Mouse (Mus musculus): ENCODE measurements at regions not wholly inside any gene's neighbourhood (a gene's known extent, or its start where the extent isn't known, plus 50 kb on each side); places are given as distances from the start of the nearest gene placed in this dataset.
A peak's percentile ranks its signal among the peaks of the same experiment; 100 is the strongest.
"Not testable (repeated sequence)": the region's sequence is repeated elsewhere in the genome, so short reads cannot be mapped to it uniquely, and the experiment has no call there.

GRCm38 (mm10) chr12:80055894-80056293 lies 56.9 kb downstream of the Zfp36l1 start:
- H3K4me2 ChIP-seq (ENCODE audit: low read depth, low read length); H3K36me3 ChIP-seq (replicated peaks; ENCODE audit: insufficient read depth, low read length); H3K9ac ChIP-seq (replicated peaks); H3K9me3 ChIP-seq (ENCODE audit: low read length); ATAC-seq; H3K27me3 ChIP-seq (ENCODE audit: insufficient read depth, low read length); DNase-seq; H3K27ac ChIP-seq (ENCODE audit: low read depth); H3K4me3 ChIP-seq (ENCODE audit: low read depth, low read length): not testable (repeated sequence)
- WGBS (ENCODE audit: insufficient replicate concordance): 88% methylated on average over 1 of the region's 1 CpGs
- peaks cover 29% of the 10 kb centered on the region for H3K4me1 ChIP-seq (ENCODE audit: insufficient read depth)

GRCm38 (mm10) chr12:80055394-80055793 lies 57.4 kb downstream of the Zfp36l1 start:
- WGBS (ENCODE audit: insufficient replicate concordance): 46% methylated on average over 2 of the region's 2 CpGs
- H3K27ac ChIP-seq (ENCODE audit: low read depth): no peak overlapping the region
- no peaks in the 10 kb centered on the region for H3K36me3 ChIP-seq (replicated peaks; ENCODE audit: insufficient read depth, low read length)
- DNase-seq (no peak), ATAC-seq (no peak)
- H3K4me1 ChIP-seq (ENCODE audit: insufficient read depth): peaks cover 24% of the 10 kb centered on the region
- TF ChIP-seq EP300 (IDR thresholded peaks at IDR 0.05; ENCODE audit: low read depth) (no peak), CTCF (IDR thresholded peaks at IDR 0.05; ENCODE audit: low read depth) (no peak)
- H3K4me2 ChIP-seq (ENCODE audit: low read depth, low read length): no peak overlapping the region
- no peak overlapping the region for H3K9ac ChIP-seq (replicated peaks)
- no peaks in the 10 kb centered on the region for H3K27me3 ChIP-seq (ENCODE audit: insufficient read depth, low read length)
- no peak overlapping the region for H3K4me3 ChIP-seq (ENCODE audit: low read depth, low read length)
- H3K9me3 ChIP-seq (ENCODE audit: low read length): no peaks in the 10 kb centered on the region

- H3K9me3 ChIP-seq (ENCODE audit: low read length): no peaks in the 10 kb centered on the region
- ATAC-seq (no peak), DNase-seq (no peak)
- no peak overlapping the region for H3K27ac ChIP-seq (ENCODE audit: low read depth)
- H3K4me3 ChIP-seq (ENCODE audit: low read depth, low read length): no peak overlapping the region
- H3K4me1 ChIP-seq (ENCODE audit: insufficient read depth): peaks cover 18% of the 10 kb centered on the region
- H3K4me2 ChIP-seq (ENCODE audit: low read depth, low read length): no peak overlapping the region
- H3K9ac ChIP-seq (replicated peaks): no peak overlapping the region
- 66% methylated on average over 3 of the region's 3 CpGs for WGBS (ENCODE audit: insufficient replicate concordance)
- no peaks in the 10 kb centered on the region for H3K36me3 ChIP-seq (replicated peaks; ENCODE audit: insufficient read depth, low read length)
- TF ChIP-seq CTCF (IDR thresholded peaks at IDR 0.05; ENCODE audit: low read depth): no peak
- no peak for TF ChIP-seq EP300 (IDR thresholded peaks at IDR 0.05; ENCODE audit: low read depth)
- no peaks in the 10 kb centered on the region for H3K27me3 ChIP-seq (ENCODE audit: insufficient read depth, low read length)
These were observed 58.2 kb downstream of the Zfp36l1 start for GRCm38 (mm10) chr12:80054655-80055037.

- TF ChIP-seq EP300 (IDR thresholded peaks at IDR 0.05; ENCODE audit: low read depth): no peak
- TF ChIP-seq CTCF (IDR thresholded peaks at IDR 0.05; ENCODE audit: low read depth): no peak
- Histone ChIP-seq H3K27ac (ENCODE audit: low read depth) (no peak overlapping the region), H3K4me2 (ENCODE audit: low read depth, low read length) (no peak overlapping the region), H3K9ac (replicated peaks) (no peak overlapping the region), H3K27me3 (ENCODE audit: insufficient read depth, low read length) (no peaks in the 10 kb centered on the region), H3K9me3 (ENCODE audit: low read length) (no peaks in the 10 kb centered on the region), H3K4me1 (ENCODE audit: insufficient read depth) (peaks cover 18% of the 10 kb centered on the region), H3K4me3 (ENCODE audit: low read depth, low read length) (no peak overlapping the region), H3K36me3 (replicated peaks; ENCODE audit: insufficient read depth, low read length) (no peaks in the 10 kb centered on the region)
- 63% methylated on average over 9 of the region's 9 CpGs for WGBS (ENCODE audit: insufficient replicate concordance)
- no peak for DNase-seq
- ATAC-seq: no peak
These were observed 58.7 kb downstream of the Zfp36l1 start for GRCm38 (mm10) chr12:80053902-80054654.

- 81% methylated on average over 4 of the region's 4 CpGs for WGBS (ENCODE audit: insufficient replicate concordance)
- Histone ChIP-seq H3K4me2 (ENCODE audit: low read depth, low read length) (no peak overlapping the region), H3K9me3 (ENCODE audit: low read length) (no peaks in the 10 kb centered on the region), H3K36me3 (replicated peaks; ENCODE audit: insufficient read depth, low read length) (no peaks in the 10 kb centered on the region), H3K9ac (replicated peaks) (no peak overlapping the region), H3K27ac (ENCODE audit: low read depth) (no peak overlapping the region), H3K4me3 (ENCODE audit: low read depth, low read length) (no peak overlapping the region), H3K4me1 (ENCODE audit: insufficient read depth) (0 out of 2 replicates have a peak, but pooled peaks cover 3% of the 10 kb centered on the region), H3K27me3 (ENCODE audit: insufficient read depth, low read length) (no peaks in the 10 kb centered on the region)
- TF ChIP-seq EP300 (IDR thresholded peaks at IDR 0.05; ENCODE audit: low read depth) (no peak), CTCF (IDR thresholded peaks at IDR 0.05; ENCODE audit: low read depth) (no peak)
- ATAC-seq (no peak), DNase-seq (no peak)
These were observed 64.4 kb downstream of the Zfp36l1 start for GRCm38 (mm10) chr12:80048215-80048979.

GRCm38 (mm10) chr12:80046625-80047303 lies 66.0 kb downstream of the Zfp36l1 start:
- H3K9me3 ChIP-seq (ENCODE audit: low read length): no peaks in the 10 kb centered on the region
- H3K27me3 ChIP-seq (ENCODE audit: insufficient read depth, low read length): no peaks in the 10 kb centered on the region
- 48% methylated on average over 6 of the region's 6 CpGs for WGBS (ENCODE audit: insufficient replicate concordance)
- H3K27ac ChIP-seq (ENCODE audit: low read depth): no peak overlapping the region
- no peak overlapping the region for H3K4me2 ChIP-seq (ENCODE audit: low read depth, low read length)
- TF ChIP-seq EP300 (IDR thresholded peaks at IDR 0.05; ENCODE audit: low read depth) (no peak), CTCF (IDR thresholded peaks at IDR 0.05; ENCODE audit: low read depth) (no peak)
- no peak overlapping the region for H3K9ac ChIP-seq (replicated peaks)
- peak; percentile 71 for ATAC-seq
- no peak for DNase-seq
- 0 out of 2 replicates have a peak, but pooled peaks cover 3% of the 10 kb centered on the region for H3K4me1 ChIP-seq (ENCODE audit: insufficient read depth)
- H3K4me3 ChIP-seq (ENCODE audit: low read depth, low read length): no peak overlapping the region
- no peaks in the 10 kb centered on the region for H3K36me3 ChIP-seq (replicated peaks; ENCODE audit: insufficient read depth, low read length)
